Mouse (Mus musculus): ENCODE data around the gene Tmem54. TPM values are rescaled to one million over a fixed set of nuclear protein-coding genes. Genes with fewer than 3 reads are reported as not detected.
A peak's percentile ranks its signal among the peaks of the same experiment; 100 is the strongest.

Gene Tmem54
- 0.16 and 0.20 TPM in 2 replicates for polyA plus RNA-seq (2015; fragmentation: Nextera tagmentation; extraction: Ambion mirVana)

DNA sequence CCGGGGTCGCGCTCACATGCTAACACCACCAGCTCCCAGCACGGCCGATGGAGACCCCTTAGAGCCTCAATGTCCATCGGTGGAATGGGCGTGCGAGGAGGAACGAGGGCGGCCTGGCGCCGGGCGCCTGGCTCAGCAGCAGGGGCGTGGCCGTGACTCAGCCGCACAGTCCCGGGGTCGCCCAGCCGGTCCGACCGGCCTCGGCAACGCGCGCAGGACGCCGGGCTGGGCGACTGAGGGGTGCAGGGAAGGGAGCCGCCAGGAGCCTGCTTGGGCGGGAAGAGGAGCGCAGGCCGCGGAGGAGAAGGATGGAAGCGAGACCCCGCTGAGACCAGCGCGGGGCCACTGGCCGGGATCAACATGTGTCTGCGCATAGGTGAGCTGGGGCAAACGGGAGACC is at the start of gene Tmem54:
TSS of gene Tmem54 (plus strand) at position 193 of the 400 bp plus-strand sequence.
- H3K4me2 ChIP-seq (ENCODE audit: low read length) = peak within 1 kb of the TSS; percentile 54
- H3K4me3 ChIP-seq (ENCODE audit: low read length) = peak within 1 kb of the TSS; percentile 30
- H3K27me3 ChIP-seq (replicated peaks; ENCODE audit: control insufficient read depth, insufficient read depth, low read length) = peaks cover 20% of the 10 kb centered on the region
- H3K27ac ChIP-seq (ENCODE audit: low read depth, low read length) = no peak within 1 kb of the TSS
- peak within 1 kb of the TSS; percentile 39; the same call in 1 of the 2 replicates for H3K9ac ChIP-seq (ENCODE audit: low read depth, low read length)
- no peaks in the 10 kb centered on the region for H3K36me3 ChIP-seq (ENCODE audit: control insufficient read depth, insufficient read depth, low read length)
- WGBS = 2% methylated on average over 40 of the region's 40 CpGs
- H3K4me1 ChIP-seq (ENCODE audit: control insufficient read depth, insufficient read depth, low read depth, low read length) = peaks cover 4% of the 10 kb centered on the region; the same call in 1 of the 2 replicates
- ATAC-seq = no peak
- no peaks in the 10 kb centered on the region for H3K9me3 ChIP-seq (ENCODE audit: control insufficient read depth, low read length)

DNA sequence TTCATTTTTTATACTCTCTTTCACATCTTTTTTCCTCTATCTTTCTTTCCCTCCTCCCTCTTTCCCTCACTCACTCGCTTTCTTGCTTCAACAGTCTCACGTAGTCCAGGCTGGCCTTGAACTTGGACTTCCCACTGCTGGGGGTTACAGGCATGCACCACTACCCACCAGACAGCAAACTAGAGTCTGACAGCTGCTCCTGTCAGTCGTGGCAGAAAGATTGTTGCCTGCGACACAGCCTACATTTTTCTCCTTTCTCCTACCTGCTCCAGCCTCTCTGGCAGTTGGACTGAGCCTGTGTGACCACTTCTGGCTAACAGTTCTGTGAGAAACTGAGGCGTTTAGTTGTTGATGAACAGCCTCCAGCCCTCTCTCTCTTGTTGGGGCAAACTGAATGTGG is 49.8 kb upstream of the Tmem54 start:
- Histone ChIP-seq H3K27ac (ENCODE audit: low read depth, low read length) (no peak overlapping the region), H3K27me3 (replicated peaks; ENCODE audit: control insufficient read depth, insufficient read depth, low read length) (no peaks in the 10 kb centered on the region), H3K9ac (ENCODE audit: low read depth, low read length) (no peak overlapping the region), H3K4me2 (ENCODE audit: low read length) (no peak overlapping the region), H3K9me3 (ENCODE audit: control insufficient read depth, low read length) (no peaks in the 10 kb centered on the region), H3K4me1 (ENCODE audit: control insufficient read depth, insufficient read depth, low read depth, low read length) (peaks cover 11% of the 10 kb centered on the region), H3K4me3 (ENCODE audit: low read length) (no peak overlapping the region), H3K36me3 (ENCODE audit: control insufficient read depth, insufficient read depth, low read length) (no peaks in the 10 kb centered on the region)
- WGBS = 87% methylated on average over 5 of the region's 5 CpGs
- ATAC-seq = no peak

GRCm38 (mm10) chr4:129057533-129058206 is 47.7 kb upstream of the Tmem54 start:
- Histone ChIP-seq H3K27ac (ENCODE audit: low read depth, low read length) (peak overlapping the region; percentile 93), H3K9ac (ENCODE audit: low read depth, low read length) (peak overlapping the region; percentile 96), H3K4me3 (ENCODE audit: low read length) (peak overlapping the region; percentile 58), H3K4me1 (ENCODE audit: control insufficient read depth, insufficient read depth, low read depth, low read length) (peaks cover 21% of the 10 kb centered on the region), H3K36me3 (ENCODE audit: control insufficient read depth, insufficient read depth, low read length) (no peaks in the 10 kb centered on the region), H3K27me3 (replicated peaks; ENCODE audit: control insufficient read depth, insufficient read depth, low read length) (no peaks in the 10 kb centered on the region), H3K4me2 (ENCODE audit: low read length) (peak overlapping the region; percentile 84), H3K9me3 (ENCODE audit: control insufficient read depth, low read length) (no peaks in the 10 kb centered on the region)
- ATAC-seq = peak; percentile 97
- WGBS = 4% methylated on average over 31 of the region's 44 CpGs

- Histone ChIP-seq H3K9ac (ENCODE audit: low read depth, low read length) (peak within 1 kb of the TSS; percentile 96), H3K27me3 (replicated peaks; ENCODE audit: control insufficient read depth, insufficient read depth, low read length) (no peaks in the 10 kb centered on the region), H3K9me3 (ENCODE audit: control insufficient read depth, low read length) (no peaks in the 10 kb centered on the region), H3K27ac (ENCODE audit: low read depth, low read length) (peak within 1 kb of the TSS; percentile 93), H3K36me3 (ENCODE audit: control insufficient read depth, insufficient read depth, low read length) (no peaks in the 10 kb centered on the region), H3K4me1 (ENCODE audit: control insufficient read depth, insufficient read depth, low read depth, low read length) (peaks cover 21% of the 10 kb centered on the region), H3K4me2 (ENCODE audit: low read length) (peak within 1 kb of the TSS; percentile 84), H3K4me3 (ENCODE audit: low read length) (peak within 1 kb of the TSS; percentile 58)
- under 1% methylated on average over 79 of the region's 107 CpGs for WGBS
- ATAC-seq = peak; percentile 31
Observed at GRCm38 (mm10) chr4:129058207-129059092, 46.9 kb upstream of the Tmem54 start, which contains the start of gene Rnf19b. Gene Rnf19b, plus strand, starts transcription at chr4:129058271.

GRCm38 (mm10) chr4:129059125-129059551 is 46.2 kb upstream of the Tmem54 start:
- no peaks in the 10 kb centered on the region for H3K27me3 ChIP-seq (replicated peaks; ENCODE audit: control insufficient read depth, insufficient read depth, low read length)
- WGBS = 2% methylated on average over 13 of the region's 13 CpGs
- ATAC-seq = no peak

DNA sequence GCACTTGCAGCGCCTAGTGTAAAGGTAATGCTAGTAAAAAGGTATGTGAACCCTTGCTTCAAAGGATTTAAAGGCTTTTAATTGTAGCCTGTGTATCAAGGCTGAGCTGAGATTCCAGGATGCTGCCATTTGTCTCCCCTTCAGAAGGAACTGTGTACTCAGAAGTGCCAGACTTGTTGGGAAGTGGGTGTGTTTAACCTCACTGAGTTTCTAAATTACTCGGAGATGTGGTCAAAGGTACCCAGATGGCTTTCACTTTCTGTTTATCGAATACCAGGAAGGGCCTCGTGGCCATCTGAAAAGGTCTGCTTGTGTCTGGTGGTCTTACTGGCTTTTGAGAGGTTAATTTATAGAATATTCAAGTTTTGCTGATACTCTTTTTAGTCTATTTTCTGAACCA is 45.4 kb upstream of the Tmem54 start:
- H3K27me3 ChIP-seq (replicated peaks; ENCODE audit: control insufficient read depth, insufficient read depth, low read length) = no peaks in the 10 kb centered on the region
- peak overlapping the region; percentile 58 for H3K4me3 ChIP-seq (ENCODE audit: low read length)
- H3K4me1 ChIP-seq (ENCODE audit: control insufficient read depth, insufficient read depth, low read depth, low read length) = peaks cover 21% of the 10 kb centered on the region
- 63% methylated on average over 4 of the region's 4 CpGs for WGBS
- no peaks in the 10 kb centered on the region for H3K36me3 ChIP-seq (ENCODE audit: control insufficient read depth, insufficient read depth, low read length)
- H3K4me2 ChIP-seq (ENCODE audit: low read length) = peak overlapping the region; percentile 84
- H3K9me3 ChIP-seq (ENCODE audit: control insufficient read depth, low read length) = no peaks in the 10 kb centered on the region
- no peak for ATAC-seq
- H3K27ac ChIP-seq (ENCODE audit: low read depth, low read length) = no peak overlapping the region
- H3K9ac ChIP-seq (ENCODE audit: low read depth, low read length) = no peak overlapping the region; the same call in 1 of the 2 replicates

More at GRCm38 (mm10) chr4:129059125-129059551, 46.2 kb upstream of the Tmem54 start:
- Histone ChIP-seq H3K9me3 (ENCODE audit: control insufficient read depth, low read length) (no peaks in the 10 kb centered on the region), H3K27ac (ENCODE audit: low read depth, low read length) (no peak overlapping the region; the same call in none of the 2 replicates), H3K36me3 (ENCODE audit: control insufficient read depth, insufficient read depth, low read length) (no peaks in the 10 kb centered on the region), H3K4me1 (ENCODE audit: control insufficient read depth, insufficient read depth, low read depth, low read length) (peaks cover 21% of the 10 kb centered on the region), H3K4me3 (ENCODE audit: low read length) (peak overlapping the region; percentile 58), H3K9ac (ENCODE audit: low read depth, low read length) (peak overlapping the region; percentile 96), H3K4me2 (ENCODE audit: low read length) (peak overlapping the region; percentile 84)

DNA sequence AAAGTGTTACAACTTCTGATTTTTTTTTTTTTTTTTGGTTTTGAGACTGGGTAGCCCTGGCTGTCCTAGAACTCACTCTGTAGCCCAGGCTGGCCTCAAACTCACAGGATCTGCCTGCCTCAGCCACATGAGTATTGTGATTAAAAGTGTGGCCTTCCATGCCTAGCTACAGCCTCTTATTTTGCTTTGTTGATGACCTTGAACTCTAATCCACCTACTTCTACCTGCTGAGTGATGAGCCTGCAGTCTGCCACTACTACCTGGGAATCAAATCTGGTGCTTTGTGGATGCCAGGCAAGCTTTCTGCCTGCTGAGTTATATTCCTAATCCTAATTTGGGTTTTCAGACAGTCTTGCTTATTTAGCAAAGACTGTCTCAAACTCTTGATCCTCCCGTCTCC is 43.9 kb upstream of the Tmem54 start:
- no peak overlapping the region for H3K27ac ChIP-seq (ENCODE audit: low read depth, low read length)
- H3K4me1 ChIP-seq (ENCODE audit: control insufficient read depth, insufficient read depth, low read depth, low read length) = peaks cover 21% of the 10 kb centered on the region
- no peak overlapping the region for H3K4me3 ChIP-seq (ENCODE audit: low read length)
- no peaks in the 10 kb centered on the region for H3K36me3 ChIP-seq (ENCODE audit: control insufficient read depth, insufficient read depth, low read length)
- no peak for ATAC-seq
- 91% methylated on average over 1 of the region's 1 CpGs for WGBS
- no peak overlapping the region for H3K9ac ChIP-seq (ENCODE audit: low read depth, low read length)
- no peak overlapping the region for H3K4me2 ChIP-seq (ENCODE audit: low read length)
- no peaks in the 10 kb centered on the region for H3K9me3 ChIP-seq (ENCODE audit: control insufficient read depth, low read length)
- H3K27me3 ChIP-seq (replicated peaks; ENCODE audit: control insufficient read depth, insufficient read depth, low read length) = no peaks in the 10 kb centered on the region

DNA sequence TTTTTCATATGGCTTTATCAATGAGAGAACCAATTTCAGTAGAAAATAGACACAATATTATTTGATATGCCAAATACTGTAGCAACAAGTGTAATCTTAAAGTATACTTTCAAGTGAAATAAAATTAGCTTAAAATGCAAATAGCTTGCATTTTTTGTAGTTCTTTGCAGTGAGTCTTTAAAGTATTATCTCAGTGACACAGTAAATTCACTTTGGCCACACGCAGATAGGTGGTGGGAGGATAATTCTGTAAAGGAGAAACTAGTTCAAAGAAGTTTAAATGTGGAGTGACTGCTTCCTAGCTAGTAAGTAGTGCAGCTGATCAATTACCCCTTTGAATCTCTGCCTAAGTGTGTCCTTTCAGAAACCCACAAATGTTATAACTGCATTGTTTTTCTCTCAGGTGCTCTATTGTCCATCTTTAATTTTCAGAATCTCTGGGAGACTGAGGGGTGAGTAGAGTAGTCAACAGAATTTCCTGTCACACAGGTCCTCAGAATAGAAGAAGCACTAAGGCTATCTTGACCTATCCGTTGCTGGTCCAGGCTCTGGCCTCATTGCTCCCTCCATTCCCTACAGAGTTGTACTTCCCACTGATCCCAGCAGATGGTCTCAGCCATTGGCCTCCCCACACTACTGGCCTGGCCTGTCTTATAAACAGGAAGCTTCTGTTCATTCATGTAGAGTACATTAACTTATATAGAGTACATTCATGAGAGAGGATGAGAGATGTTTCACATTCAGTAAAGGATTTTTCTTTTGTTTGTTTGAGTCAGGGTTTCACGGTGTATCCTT is 42.9 kb upstream of the Tmem54 start:
- peaks cover 21% of the 10 kb centered on the region for H3K4me1 ChIP-seq (ENCODE audit: control insufficient read depth, insufficient read depth, low read depth, low read length)
- no peak for ATAC-seq
- WGBS = 89% methylated on average over 3 of the region's 3 CpGs
- no peak overlapping the region for H3K9ac ChIP-seq (ENCODE audit: low read depth, low read length)
- no peak overlapping the region for H3K4me2 ChIP-seq (ENCODE audit: low read length)
- H3K9me3 ChIP-seq (ENCODE audit: control insufficient read depth, low read length) = no peaks in the 10 kb centered on the region
- H3K27me3 ChIP-seq (replicated peaks; ENCODE audit: control insufficient read depth, insufficient read depth, low read length) = no peaks in the 10 kb centered on the region
- H3K4me3 ChIP-seq (ENCODE audit: low read length) = no peak overlapping the region
- no peak overlapping the region for H3K27ac ChIP-seq (ENCODE audit: low read depth, low read length)
- no peaks in the 10 kb centered on the region for H3K36me3 ChIP-seq (ENCODE audit: control insufficient read depth, insufficient read depth, low read length)

Measured in hindbrain, embryonic 16.5 days (tissue).